Mouse (Mus musculus): ENCODE measurements around the gene Syne2.

Gene Syne2

DNA sequence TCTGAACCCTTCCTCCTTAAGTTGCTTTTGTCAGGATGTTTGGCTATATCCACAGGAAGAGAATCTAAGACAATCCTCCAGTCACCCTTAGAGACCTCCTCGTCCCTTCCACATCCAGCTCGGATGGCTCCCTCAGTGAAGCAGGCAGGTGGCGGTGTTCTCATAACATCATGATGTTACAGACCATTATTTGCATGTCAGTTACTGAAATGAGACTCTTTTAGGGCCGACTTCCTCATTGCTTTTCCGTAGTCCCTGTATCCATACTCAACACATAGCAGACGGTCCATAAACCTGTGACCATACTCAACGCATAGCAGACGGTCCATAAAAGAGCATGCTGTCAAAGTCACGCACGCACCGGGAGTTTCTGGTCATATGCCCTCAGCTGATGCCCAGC is 106.9 kb downstream of the Syne2 start:
- DNase-seq (ENCODE audit: low read depth), result no peak

DNA sequence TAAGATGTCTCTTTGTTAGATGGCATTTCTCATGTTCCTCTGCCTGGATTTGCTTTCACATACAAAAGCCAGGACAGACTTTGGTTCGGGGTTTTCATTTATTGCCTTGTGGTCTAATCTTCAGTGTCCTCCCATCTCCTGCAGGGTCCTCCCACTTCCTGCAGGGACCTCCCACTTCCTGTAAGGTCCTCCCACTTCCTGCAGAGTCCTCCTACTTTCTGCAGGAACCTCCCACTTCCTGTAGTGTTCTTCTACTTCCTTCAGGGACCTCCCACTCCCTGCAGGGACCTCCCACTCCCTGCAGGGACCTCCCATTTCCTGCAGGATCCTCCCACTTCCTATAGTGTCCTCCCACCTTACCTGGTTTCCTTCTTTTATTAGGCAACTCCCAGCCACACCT is 109.7 kb downstream of the Syne2 start:
- DNase-seq (ENCODE audit: low read depth), result peak; percentile 53

DNA sequence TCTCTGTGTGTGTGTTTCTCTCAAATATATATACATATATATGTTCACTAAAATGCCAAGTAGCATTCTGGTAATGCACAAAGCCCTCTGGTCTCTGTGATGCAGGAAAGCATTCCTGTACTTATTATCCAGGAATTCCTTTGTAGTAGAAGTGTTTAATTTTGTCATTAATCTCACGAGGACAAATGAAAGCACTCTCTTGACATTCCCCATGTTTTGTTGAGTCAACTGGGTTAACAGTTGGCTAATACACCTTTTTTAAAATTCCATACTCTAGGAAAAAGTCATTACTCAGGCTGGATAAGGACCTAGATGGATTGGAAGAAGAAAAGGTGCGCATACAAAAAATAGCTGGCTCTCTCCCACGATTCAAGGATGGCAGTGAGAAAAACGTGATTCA is 115.6 kb downstream of the Syne2 start:
- DNase-seq (ENCODE audit: low read depth), result no peak

DNA sequence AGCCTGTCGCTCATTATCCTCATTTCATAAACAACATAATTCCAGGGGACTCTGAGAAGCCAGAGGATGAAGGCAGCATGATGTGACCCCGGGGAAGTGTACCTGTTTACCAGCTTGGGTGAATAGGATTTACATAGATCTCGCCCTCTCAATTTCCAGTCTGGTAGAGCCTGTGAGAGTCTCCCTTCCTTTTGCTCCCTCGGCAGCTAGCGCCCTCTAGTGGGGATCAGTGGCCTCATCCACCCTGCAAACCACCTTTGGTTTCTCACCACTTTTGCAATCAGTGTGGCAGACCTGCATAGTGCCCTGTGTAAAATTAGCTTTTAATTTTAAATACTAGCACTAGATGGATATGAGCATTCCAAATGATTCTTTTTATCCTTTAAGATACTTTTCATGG is 133.4 kb downstream of the Syne2 start:
- DNase-seq (ENCODE audit: low read depth), result peak; percentile 65

DNA sequence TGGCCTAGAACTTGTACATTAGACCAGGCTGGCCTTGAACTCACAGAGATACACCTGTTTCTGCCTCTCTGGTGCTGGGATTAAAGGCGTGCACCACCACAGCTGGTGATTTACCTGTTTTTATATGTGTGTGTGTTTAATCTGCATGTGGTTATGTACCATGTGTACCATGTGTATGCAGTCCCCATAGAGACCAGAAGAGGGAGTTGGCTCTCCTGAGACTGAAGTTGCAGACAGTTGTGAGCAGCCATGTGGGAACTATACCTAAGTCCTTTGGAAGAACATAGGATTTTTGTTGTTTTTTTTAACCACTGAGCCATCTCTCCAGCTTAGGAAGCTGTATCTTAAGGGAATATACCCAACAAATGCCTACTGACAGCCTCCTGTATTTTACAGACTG is 134.1 kb downstream of the Syne2 start:
- peak; percentile 8 for DNase-seq (ENCODE audit: low read depth)

DNA sequence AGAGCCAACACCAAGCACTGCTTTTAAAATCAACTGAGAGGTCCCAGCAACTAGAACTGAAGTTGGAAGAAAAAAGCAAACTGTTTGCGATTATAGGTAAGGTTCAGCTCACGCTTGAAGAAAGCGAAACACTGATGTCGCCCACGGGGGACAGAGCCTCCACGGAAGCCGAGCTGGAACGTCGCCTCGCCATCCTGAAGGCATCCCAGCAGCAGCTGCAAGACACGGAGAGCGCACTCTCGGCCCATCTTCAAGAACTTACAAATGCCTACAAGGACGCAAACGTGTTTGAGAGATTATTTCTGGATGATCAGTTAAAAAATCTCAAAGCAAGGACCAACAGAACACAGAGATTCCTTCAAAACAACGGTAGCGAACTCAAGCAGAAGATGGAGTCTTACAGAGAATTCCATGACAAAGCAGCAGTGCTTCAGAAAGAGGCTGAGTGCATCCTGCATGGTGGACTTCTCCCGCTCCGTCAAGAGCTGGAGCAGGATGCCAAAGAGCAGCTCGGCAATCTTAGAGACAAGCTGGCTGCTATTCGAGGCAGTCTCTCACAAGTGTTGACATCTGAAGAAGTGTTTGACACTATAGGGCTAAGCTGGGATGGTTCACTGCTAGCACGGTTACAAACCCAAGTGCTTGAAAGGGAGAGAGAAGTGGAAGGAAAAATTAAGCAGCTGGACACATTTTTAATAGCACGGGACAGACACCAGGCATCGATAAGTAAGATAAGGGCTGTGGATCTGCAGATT is 148.7 kb downstream of the Syne2 start:
- DNase-seq (ENCODE audit: low read depth), result no peak

DNA sequence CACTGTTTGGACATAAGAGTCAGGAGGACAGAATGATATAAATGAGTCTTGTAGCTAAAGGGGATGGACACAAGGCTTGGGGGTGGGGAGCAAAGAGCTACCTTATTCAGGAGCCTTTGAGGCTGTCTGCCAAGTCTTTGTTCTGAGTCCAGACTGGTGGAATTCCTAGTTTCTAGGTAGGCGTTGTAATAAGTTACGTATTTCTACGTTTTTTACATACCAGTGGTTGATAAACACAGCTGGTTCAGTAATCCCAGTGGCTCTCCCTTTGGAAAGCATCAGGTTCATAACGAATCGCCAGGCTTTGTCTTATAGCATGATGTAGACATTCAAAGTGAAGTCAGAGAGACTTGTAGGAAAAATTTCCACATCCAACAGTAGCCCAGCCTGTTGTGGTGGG is 161.1 kb downstream of the Syne2 start:
- no peak for DNase-seq (ENCODE audit: low read depth)

DNA sequence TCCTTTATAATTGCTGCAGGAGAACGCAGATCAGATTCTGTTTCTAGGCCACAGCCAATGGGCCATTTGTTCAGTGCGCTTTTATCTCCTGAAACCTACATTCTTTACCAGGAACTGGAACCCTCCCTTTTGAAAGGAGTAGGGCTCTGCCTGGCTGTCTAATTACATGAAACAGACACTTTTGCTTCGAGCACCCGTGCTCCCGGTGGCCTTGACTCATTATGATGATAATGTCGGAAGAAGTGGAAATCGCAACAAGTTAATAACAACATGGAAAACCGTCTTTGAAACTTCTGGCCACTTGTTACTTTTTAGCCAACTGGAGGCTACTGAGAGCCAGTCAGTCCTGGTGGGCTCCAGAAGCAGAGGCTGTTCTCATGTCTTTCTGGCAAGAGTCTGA is 165.4 kb downstream of the Syne2 start:
- no peak for DNase-seq (ENCODE audit: low read depth)

DNA sequence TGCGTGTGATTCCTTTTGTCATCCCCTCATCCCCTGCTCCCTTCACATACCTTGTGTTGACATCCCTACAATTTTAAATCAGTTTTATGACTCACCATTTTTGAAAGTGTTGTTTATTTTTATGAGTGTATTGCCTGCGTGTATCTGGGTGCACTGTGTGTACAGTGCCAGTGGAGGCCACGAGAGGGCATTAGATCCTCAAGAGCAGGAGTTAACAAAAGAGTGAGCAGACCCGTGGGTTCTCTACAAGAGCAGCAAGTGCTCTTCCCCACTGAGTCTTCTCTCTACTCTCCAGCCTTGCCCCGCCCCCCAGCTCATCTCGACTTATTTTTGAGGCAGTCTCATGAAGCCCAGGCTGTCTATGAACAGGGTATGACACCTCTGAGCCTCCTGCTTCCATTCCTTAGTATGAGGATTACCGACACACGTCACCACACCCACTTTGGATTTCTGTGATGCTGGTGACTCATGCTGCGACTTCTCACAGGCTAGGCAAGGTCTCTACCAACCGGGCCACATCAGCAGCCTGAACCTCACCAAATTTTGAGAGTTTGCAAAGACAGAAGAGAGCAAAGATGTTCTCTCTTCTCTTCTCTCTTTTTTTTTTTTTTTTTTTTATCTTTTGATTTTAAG is 174.4 kb downstream of the Syne2 start:
- no peak for DNase-seq (ENCODE audit: low read depth)

DNA sequence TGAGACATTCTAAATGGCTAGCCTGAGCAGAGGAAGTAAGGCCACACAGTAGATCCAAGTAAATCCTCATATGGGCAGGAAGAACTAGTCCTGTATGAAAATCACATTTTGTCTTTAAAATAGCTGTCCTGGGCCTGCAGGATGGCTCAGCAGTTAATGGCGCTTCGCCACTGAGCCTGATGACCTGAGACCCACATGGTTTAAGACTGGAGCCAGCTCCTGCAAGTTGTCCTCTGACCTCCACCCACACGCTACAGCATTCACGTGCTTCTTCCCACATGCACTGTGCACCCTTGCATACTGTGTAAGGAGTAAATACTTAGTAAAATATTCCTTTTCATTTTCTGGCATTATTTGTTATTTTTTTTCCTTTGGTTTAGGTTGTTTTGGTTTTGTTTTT is 175.0 kb downstream of the Syne2 start:
- no peak for DNase-seq (ENCODE audit: low read depth)

DNA sequence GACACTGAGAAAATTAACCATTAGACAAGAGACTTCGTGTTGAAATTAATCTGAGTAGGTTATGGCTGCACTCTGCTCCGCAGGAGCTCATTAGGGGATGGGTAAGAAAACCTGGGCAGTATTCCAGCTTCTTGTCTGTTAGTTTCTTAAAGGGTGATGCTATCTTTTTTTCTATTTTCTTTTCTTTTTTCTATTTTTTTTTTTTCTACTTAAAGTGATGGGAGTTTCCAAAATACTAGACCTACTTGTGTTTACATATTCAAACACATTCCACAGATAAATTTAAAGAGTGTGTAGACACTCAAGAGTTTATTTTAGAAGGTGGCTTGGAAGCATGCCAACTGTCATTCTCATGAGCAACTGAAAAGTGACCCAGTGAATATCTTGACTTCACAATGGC is 177.2 kb downstream of the Syne2 start:
- no peak for DNase-seq (ENCODE audit: low read depth)

DNA sequence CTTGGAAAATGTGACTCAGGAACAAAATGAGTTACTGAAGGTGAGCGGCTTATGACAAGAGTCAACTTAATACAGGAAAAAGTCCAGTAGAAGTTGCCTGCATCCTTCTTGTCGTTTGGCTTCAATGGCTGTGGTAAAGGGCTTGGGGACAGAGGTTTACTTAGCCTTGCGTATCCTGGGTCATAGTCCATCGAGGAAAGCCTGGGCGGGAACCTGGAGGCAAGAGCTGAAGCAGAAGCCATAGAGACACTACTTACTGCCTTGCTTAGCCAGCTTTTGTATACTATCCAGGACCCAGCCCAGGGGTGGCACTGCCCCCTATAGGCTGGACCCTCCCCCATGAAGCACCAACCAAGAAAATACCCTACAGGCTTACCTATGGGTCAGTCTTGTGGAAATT is 179.6 kb downstream of the Syne2 start:
- no peak for DNase-seq (ENCODE audit: low read depth)

DNA sequence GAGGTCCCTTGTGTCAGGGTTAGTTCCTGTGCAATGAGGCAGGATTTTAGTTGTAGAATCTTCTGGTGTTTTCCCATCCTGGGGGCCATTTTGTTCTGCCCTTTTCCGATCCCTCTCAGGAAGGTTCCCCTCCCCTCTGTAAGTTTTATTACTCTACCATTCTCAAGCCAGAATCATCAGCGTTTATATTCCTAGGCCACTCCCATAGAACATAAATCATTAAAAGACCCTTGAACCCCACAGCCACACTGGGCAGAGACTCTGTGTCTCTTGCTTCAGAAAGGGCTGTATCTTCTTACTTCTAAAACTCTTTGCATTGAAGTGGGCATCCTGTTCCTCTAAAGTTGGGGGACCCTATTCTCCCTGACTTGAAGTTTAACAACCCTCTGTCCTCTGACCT is 180.5 kb downstream of the Syne2 start:
- DNase-seq (ENCODE audit: low read depth), result no peak

DNA sequence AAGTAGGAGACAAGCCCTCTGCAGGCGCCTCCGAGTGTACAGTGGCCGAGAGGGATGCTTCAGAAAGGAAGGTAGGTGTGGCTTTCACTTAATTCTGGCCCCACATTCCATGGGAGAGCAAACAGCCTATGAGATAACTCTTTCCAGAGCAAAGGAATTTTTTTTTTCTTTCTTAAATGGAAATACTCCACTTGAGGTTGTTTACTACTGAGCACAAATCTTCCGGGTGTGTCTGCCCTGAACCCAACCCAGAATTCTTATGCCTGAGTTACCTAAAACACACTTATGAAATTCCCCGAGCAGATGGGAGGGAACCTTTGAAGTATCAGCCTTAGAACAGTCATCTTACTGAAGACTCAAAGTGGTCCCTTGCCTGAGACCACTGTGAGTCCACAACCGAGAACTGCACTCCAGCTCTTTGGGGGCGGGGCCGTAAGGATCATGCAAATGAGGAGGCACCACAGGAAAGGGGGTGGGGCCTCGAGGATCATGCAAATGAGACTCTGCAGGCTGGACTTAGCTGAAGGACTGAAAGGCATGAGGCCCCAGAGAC is 186.8 kb downstream of the Syne2 start:
- DNase-seq (ENCODE audit: low read depth), result peak; percentile 5

DNA sequence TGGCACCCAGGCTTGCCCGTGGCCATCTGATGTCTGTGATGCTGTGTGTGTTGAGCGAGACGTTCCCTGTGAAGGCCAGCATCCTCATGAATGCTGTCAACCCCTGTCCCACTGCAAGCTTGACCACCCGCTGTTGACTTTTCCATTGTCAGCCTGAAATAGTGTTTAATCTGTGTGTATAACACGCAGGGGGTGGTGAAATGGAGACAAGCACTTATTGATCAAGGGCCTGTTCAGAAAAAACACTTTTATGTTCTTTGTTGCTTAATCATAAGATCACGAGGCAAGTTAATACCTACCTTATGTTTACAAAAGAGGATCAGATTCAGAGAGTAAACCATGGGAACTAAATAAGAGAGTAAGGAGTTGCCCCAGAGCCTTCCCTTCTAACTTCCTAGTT is 191.1 kb downstream of the Syne2 start:
- DNase-seq (ENCODE audit: low read depth), result no peak

DNA sequence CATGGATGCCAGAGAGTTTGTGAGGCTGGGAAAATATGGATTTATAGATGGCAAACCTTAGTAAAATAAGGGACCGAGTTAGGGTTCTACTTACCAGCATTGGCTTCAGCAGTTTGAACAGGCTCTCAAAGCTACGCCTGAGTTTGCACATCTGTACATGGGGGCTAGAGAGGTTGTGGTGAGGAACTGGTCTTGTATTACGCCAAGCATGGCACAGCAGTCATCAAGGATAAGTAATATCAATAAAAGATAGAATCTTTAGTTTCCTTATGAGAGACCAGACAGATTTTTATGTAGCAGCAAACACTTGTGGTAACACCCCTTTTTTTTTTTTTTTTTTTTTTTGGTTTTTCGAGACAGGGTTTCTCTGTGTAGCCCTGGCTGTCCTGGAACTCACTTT is 194.9 kb downstream of the Syne2 start:
- no peak for DNase-seq (ENCODE audit: low read depth)

DNA sequence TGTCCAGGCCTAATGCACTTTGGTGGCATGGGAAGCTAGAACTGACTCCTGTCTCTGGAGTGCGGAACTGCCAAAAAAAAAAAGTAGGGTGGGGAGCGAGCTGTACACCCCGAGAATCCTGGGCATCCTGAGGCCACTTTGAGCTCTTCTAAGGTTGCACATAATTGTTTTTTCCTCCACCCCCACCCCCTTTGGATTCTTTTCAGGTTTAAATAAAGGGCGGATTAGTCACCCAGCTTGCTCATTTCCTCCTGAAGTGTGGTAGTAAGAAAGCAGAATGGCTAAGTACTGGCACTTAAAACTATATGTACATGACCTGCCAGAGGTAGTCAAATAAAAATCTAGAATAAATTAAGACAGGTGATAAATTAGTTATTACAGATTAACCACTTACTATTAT is 195.5 kb downstream of the Syne2 start:
- DNase-seq (ENCODE audit: low read depth), result no peak

DNA sequence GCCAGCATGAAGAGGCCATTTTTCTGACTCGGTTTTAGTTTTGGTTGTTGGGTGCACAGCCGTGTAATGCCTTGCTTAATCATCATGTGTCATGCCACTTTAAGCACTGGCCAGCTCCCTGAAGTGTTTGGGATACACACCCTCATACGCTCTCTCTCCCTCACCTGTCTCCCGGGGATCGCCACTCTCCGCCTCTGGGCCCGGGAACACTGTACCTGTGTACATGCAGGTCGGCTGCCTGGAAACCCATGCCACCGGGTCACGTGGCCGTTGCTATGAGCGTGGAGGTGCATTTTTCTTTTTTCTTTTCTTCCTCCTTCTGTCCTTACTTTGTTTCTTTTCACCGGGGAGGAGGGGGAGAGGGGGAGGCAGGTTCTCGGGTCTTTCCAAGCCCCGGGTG is 197.1 kb downstream of the Syne2 start:
- DNase-seq (ENCODE audit: low read depth), result no peak

DNA sequence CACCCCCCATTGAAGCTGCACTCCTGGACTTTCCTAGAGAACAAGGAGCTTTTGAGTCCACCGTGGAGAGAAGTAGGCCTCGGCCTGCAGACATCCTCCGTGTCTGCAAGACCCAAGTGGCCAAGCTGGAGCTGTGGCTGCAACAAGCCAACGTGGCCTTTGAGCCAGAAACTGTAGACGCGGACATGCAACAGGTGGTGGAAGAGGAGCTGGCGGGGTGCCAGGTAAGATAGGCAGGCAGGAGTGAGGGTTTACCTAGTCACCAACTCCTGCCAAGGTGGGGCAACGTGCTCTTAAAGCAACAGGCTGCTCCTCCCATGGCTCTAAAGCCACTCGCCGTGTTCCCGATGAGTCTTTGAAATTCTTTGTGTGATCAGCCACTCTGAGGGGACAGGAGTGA is 197.6 kb downstream of the Syne2 start:
- no peak for DNase-seq (ENCODE audit: low read depth)

DNA sequence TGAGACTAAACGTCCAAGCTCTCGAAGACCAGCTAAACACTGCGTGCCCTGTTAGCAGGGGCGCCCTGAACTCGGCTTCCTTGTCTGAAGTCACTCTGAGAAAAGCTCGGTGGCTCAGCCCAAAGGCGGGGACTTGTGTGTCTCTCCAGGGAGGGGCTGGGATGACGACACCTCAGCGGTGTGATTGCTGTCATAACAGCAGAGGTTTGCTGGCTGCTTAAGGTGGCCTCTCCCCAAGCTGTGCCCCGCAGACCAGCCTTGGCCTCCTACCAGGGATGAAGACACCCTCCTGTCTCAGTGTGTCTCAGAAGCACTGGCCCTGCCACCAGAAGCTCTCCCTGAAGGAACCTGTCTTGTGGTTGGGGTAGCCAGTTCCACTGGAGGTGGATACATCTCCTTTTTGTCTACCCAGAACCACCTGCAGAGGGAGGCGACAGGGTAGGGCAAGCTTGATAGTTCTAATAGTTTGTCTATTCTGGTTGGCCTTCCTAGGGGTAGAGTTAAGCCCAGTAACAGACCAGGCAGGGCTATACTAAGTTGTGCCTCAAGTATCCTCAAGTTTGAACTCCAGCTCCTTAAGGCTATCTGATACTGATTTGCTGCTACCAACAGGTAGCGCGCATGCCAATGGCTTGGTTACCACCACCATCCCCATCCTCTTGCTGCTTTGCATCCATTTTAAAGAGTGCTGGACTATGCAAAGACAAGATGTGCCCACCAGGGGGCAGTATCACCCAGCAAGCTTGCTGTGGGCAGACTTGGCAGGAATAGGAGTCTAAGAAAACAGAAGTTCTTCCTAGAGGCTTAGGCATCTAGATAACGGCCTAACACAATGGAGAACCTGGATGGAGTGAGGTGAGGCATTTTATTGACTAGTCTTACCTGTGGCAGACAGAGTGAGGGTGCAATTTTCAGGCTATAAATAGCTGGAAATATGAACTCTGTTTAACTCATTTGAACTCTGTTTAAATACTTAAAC is 198.5 kb downstream of the Syne2 start:
- peak; percentile 85 for DNase-seq (ENCODE audit: low read depth)

DNA sequence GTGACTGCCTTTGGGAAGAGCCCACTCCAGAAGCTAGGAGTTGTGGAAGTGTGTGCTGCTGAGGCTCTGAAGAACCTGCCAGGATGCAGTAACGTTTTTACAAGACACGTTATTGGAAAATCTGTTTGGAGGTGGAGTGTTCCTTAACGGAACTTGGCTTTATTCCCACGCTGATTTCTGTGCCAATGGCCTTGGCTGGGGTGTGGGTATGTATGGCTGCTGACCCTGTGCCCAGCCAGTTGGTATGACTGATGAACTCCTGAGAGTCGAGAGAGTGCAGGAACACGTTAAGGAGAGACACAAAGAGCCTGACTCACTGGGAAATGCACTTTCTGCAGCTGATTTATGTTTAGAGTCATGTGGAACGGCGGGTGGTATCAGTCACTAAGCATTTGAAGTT is 200.7 kb downstream of the Syne2 start:
- no peak for DNase-seq (ENCODE audit: low read depth)

DNA sequence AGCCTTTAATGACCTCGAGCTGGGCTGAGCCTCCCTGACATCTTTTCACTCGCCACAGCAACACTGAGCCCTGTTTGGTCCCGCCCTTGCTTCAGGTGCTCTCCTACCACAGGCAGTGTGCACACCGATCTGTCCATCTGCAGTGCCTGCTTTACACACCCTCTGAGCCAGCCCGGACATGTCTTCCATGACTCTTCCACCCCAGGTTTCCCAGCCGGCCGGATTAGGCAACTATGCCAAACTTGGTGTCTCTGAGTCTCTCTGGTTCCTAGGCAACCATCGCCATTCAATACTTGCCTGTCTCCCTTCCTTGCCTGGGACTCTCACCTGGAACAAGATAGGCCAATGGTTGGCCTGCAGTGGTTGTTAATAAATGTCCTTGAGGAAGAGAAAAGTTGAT is 224.4 kb downstream of the Syne2 start:
- no peak for DNase-seq (ENCODE audit: low read depth)

DNA sequence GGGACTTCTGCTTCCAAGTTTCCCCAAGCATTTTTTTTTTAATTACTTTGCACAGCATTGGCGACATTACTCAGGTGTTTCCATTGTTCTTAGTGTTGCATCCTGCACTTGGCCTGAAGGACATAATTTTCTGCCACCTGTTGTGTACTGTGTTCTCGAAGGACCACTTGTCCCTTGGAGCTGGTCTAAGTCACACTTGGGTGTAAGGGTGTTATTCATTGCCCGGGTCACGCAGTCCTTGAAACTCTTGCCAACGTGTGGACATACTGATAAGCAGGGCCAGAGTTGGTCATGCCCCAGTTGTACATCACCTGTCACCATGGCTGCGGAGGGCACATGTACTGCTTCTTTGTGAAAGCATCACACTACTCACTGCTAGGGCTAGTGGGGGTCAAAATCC is 228.6 kb downstream of the Syne2 start:
- no peak for DNase-seq (ENCODE audit: low read depth)
